ENCODE assay signal across 19 mouse cellular contexts in the genomic region with DNA sequence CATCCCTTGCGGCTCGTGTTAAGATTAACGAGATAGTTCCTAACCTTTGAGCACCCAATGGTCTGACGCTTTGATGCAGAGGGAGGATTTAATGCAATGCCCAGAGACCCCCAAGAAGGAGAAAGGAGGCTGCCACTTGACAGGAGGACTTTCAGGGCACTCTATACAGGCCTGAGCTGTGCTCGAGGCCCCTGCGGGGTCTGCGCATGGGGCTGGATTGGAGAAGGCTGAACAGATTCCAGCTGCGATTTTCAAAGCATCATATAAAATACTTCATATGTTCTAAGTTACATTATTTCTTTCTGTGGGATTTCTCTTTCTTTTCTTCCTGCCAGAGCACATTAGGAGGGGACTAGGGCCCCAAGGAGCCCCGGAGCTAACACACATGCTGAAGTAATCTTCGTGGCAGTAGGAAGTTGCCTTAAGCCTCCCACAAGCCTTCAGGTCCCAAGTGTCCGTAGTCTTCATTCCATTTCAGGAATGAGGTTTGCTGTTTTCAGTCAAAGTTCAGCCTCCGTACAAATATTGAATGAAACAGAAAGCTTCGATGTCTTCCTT.
DNase-seq lines count a peak whose midpoint lies in the region; ATAC-seq and TF ChIP-seq lines count a peak whose summit lies in the region.
"Had no signal": no experiment of that assay in that cellular context is flagged by ENCODE, and none has a peak within 500 bp of the region (broad histone marks: within the 10 kb centered on the region; RNA-seq: fewer than 3 reads in every experiment).

No protein-coding gene starts in this region.

- no peak for TF ChIP-seq CTCF in gastrocnemius, adult 2 months (IDR thresholded peaks at IDR 0.05)

- peak overlapping the region; percentile 10; the same call in 1 of the 2 replicates for H3K4me2 ChIP-seq in embryonic facial prominence, embryonic 14.5 days (ENCODE audit: low read depth, low read length)
- no peak overlapping the region for H3K4me2 ChIP-seq in limb, embryonic 15.5 days
- H3K4me2 ChIP-seq: forebrain, embryonic 12.5 days; heart, embryonic 13.5 days; hindbrain, embryonic 15.5 days had no signal

- WGBS in embryonic facial prominence, embryonic 14.5 days, result 43% methylated on average over 13 of the region's 13 CpGs
- 52% methylated on average over 13 of the region's 13 CpGs for WGBS in limb, embryonic 15.5 days

- peak overlapping the region; percentile 63; the same call in 1 of the 2 replicates for H3K27ac ChIP-seq in gastrocnemius, adult 2 months
- peak overlapping the region; percentile 31 for H3K27ac ChIP-seq in brown adipose tissue, adult 24 weeks (replicated peaks; ENCODE audit: low read depth, low read length)
- peak overlapping the region; percentile 81 for H3K27ac ChIP-seq in embryonic facial prominence, embryonic 14.5 days (replicated peaks; ENCODE audit: low read depth, low read length)
- peak overlapping the region; percentile 67 for H3K27ac ChIP-seq in limb, embryonic 15.5 days
- H3K27ac ChIP-seq: forebrain, embryonic 12.5 days; heart, embryonic 13.5 days; hindbrain, embryonic 15.5 days had no signal

- H3K27me3 ChIP-seq in embryonic facial prominence, embryonic 14.5 days (replicated peaks; ENCODE audit: control insufficient read depth, insufficient read depth, low read length), result no peaks in the 10 kb centered on the region
- no peaks in the 10 kb centered on the region for H3K27me3 ChIP-seq in limb, embryonic 15.5 days
- H3K27me3 ChIP-seq: forebrain, embryonic 12.5 days; heart, embryonic 13.5 days; hindbrain, embryonic 15.5 days had no signal

- H3K4me1 ChIP-seq in brown adipose tissue, adult 24 weeks (ENCODE audit: control insufficient read depth, insufficient read depth, insufficient read length, low read length), result no peaks in the 10 kb centered on the region; the same call in 1 of the 2 replicates
- H3K4me1 ChIP-seq in embryonic facial prominence, embryonic 14.5 days (ENCODE audit: control insufficient read depth, insufficient read depth, low read length), result peaks cover 33% of the 10 kb centered on the region
- H3K4me1 ChIP-seq in limb, embryonic 15.5 days, result peaks cover 48% of the 10 kb centered on the region
- H3K4me1 ChIP-seq: forebrain, embryonic 12.5 days had no signal

- H3K36me3 ChIP-seq in embryonic facial prominence, embryonic 14.5 days (ENCODE audit: control insufficient read depth, insufficient read depth, low read length), result 0 out of 2 replicates have a peak, but pooled peaks cover 8% of the 10 kb centered on the region
- peaks cover 13% of the 10 kb centered on the region; the same call in 1 of the 2 replicates for H3K36me3 ChIP-seq in limb, embryonic 15.5 days
- H3K36me3 ChIP-seq: heart, embryonic 13.5 days; hindbrain, embryonic 15.5 days had no signal

- H3K9me3 ChIP-seq in embryonic facial prominence, embryonic 14.5 days (ENCODE audit: control insufficient read depth, low read length), result no peaks in the 10 kb centered on the region
- no peaks in the 10 kb centered on the region for H3K9me3 ChIP-seq in limb, embryonic 15.5 days
- H3K9me3 ChIP-seq: forebrain, embryonic 12.5 days; heart, embryonic 13.5 days; hindbrain, embryonic 15.5 days had no signal

- H3K9ac ChIP-seq in embryonic facial prominence, embryonic 14.5 days (ENCODE audit: low read depth, low read length), result no peak overlapping the region
- no peak overlapping the region for H3K9ac ChIP-seq in limb, embryonic 15.5 days
- H3K9ac ChIP-seq: forebrain, embryonic 12.5 days; forebrain, postnatal 0 days; heart, embryonic 13.5 days; hindbrain, embryonic 15.5 days had no signal

- no peak overlapping the region for H3K4me3 ChIP-seq in gastrocnemius, adult 2 months
- no peak overlapping the region for H3K4me3 ChIP-seq in brown adipose tissue, adult 24 weeks (ENCODE audit: insufficient read depth, low read depth, low read length)
- no peak overlapping the region for H3K4me3 ChIP-seq in embryonic facial prominence, embryonic 14.5 days (ENCODE audit: low read depth, low read length)
- no peak overlapping the region for H3K4me3 ChIP-seq in limb, embryonic 15.5 days
- H3K4me3 ChIP-seq: forebrain, embryonic 12.5 days; heart, embryonic 13.5 days; hindbrain, embryonic 15.5 days had no signal

- no peak for DNase-seq in gastrocnemius, adult 2 months
- DNase-seq in gastrocnemius, postnatal 25 days, result no peak
- DNase-seq in embryonic facial prominence, embryonic 14.5 days (ENCODE audit: low spot score), result peak; percentile 91
- DNase-seq in cerebellum, postnatal 4 days (ENCODE audit: low spot score in 2 of 2), result no peak
- no peak for DNase-seq in adrenal gland, postnatal 14 days
- DNase-seq: adrenal gland, postnatal 10 days; cerebellum, adult 18-20 months; cerebellum, adult 9-11 months; cerebellum, postnatal 36 days; embryo, embryonic 11 days; forebrain, postnatal 0 days; gastrocnemius, postnatal 36 days; heart, adult 11 months; heart, postnatal 36 days had no signal

- peak; percentile 78 for ATAC-seq in embryonic facial prominence, embryonic 14.5 days (ENCODE audit: low read depth)
- ATAC-seq in limb, embryonic 15.5 days (ENCODE audit: insufficient number of reproducible peaks, low FRiP score, low TSS enrichment, low read depth), result peak; percentile 75; the same call in 1 of the 2 replicates
- ATAC-seq: forebrain, postnatal 0 days had no signal

- intact Hi-C loops in gastrocnemius, adult 2 months (cut with DNase I), result no loop called here

Comparison
In these comparisons a context has a peak if more than half of its experiments do, and no peak if none do; other contexts are left out.
1. H3K27ac ChIP-seq: peak in every context shown above with its lines; median percentile 81 in embryonic facial prominence, embryonic 14.5 days; 67 in limb, embryonic 15.5 days; 63 in gastrocnemius, adult 2 months; 31 in brown adipose tissue, adult 24 weeks.